Comparison of ENCODE assay signal across 13 mouse cellular contexts in genomic region chr17:13206491-13206890, GRCm38 (mm10). TPM values are rescaled to one million over a fixed set of nuclear protein-coding genes. Genes with fewer than 3 reads are reported as not detected.
DNase-seq lines count a peak whose midpoint lies in the region; ATAC-seq lines count a peak whose summit lies in the region.
"Had no signal": no experiment of that assay in that cellular context is flagged by ENCODE, and none has a peak within 500 bp of the region (broad histone marks: within the 10 kb centered on the region; RNA-seq: fewer than 3 reads in every experiment).

No protein-coding gene starts in this region.

- peaks cover 22% of the 10 kb centered on the region for H3K9me3 ChIP-seq in hindbrain, embryonic 11.5 days (ENCODE audit: control insufficient read depth, low read length)
- peaks cover 24% of the 10 kb centered on the region for H3K9me3 ChIP-seq in hindbrain, embryonic 16.5 days (ENCODE audit: control insufficient read depth, low read length)
- H3K9me3 ChIP-seq in embryonic facial prominence, embryonic 12.5 days = peaks cover 43% of the 10 kb centered on the region
- H3K9me3 ChIP-seq in embryonic facial prominence, embryonic 13.5 days = peaks cover 40% of the 10 kb centered on the region
- H3K9me3 ChIP-seq in limb, embryonic 11.5 days (ENCODE audit: control insufficient read depth, low read length) = peaks cover 28% of the 10 kb centered on the region

- 0 out of 2 replicates have a peak, but pooled peaks have one; percentile 26 for ATAC-seq in hindbrain, embryonic 11.5 days (ENCODE audit: low FRiP score)
- no peak for ATAC-seq in hindbrain, embryonic 16.5 days
- ATAC-seq in embryonic facial prominence, embryonic 12.5 days (ENCODE audit: insufficient number of reproducible peaks, insufficient read depth, low FRiP score, low TSS enrichment) = peak; percentile 42
- ATAC-seq in embryonic facial prominence, embryonic 13.5 days (ENCODE audit: insufficient number of reproducible peaks, insufficient read depth, low FRiP score, low TSS enrichment, low read depth) = peak; percentile 53; the same call in 1 of the 2 replicates
- ATAC-seq in limb, embryonic 11.5 days (ENCODE audit: insufficient number of reproducible peaks, low FRiP score, low TSS enrichment, low read depth) = peak; percentile 37; the same call in 1 of the 2 replicates

- WGBS in hindbrain, embryonic 11.5 days = 86% methylated on average over 2 of the region's 2 CpGs
- WGBS in hindbrain, embryonic 16.5 days = 90% methylated on average over 2 of the region's 2 CpGs
- WGBS in embryonic facial prominence, embryonic 12.5 days = 90% methylated on average over 2 of the region's 2 CpGs
- WGBS in embryonic facial prominence, embryonic 13.5 days = 77% methylated on average over 2 of the region's 2 CpGs
- 92% methylated on average over 2 of the region's 2 CpGs for WGBS in limb, embryonic 11.5 days

- no peaks in the 10 kb centered on the region for H3K36me3 ChIP-seq in hindbrain, embryonic 11.5 days (ENCODE audit: control insufficient read depth, insufficient read depth, low read length)
- H3K36me3 ChIP-seq in hindbrain, embryonic 16.5 days (ENCODE audit: control insufficient read depth, insufficient read depth, low read length) = no peaks in the 10 kb centered on the region
- no peaks in the 10 kb centered on the region for H3K36me3 ChIP-seq in embryonic facial prominence, embryonic 12.5 days
- no peaks in the 10 kb centered on the region for H3K36me3 ChIP-seq in embryonic facial prominence, embryonic 13.5 days
- H3K36me3 ChIP-seq in limb, embryonic 11.5 days (ENCODE audit: control insufficient read depth, insufficient read depth, low read length) = no peaks in the 10 kb centered on the region
- H3K36me3 ChIP-seq: lung, embryonic 15.5 days had no signal

- no peaks in the 10 kb centered on the region for H3K4me1 ChIP-seq in hindbrain, embryonic 11.5 days (replicated peaks; ENCODE audit: control insufficient read depth, insufficient read depth, low read length)
- no peaks in the 10 kb centered on the region for H3K4me1 ChIP-seq in hindbrain, embryonic 16.5 days (ENCODE audit: control insufficient read depth, insufficient read depth, low read depth, low read length)
- H3K4me1 ChIP-seq in embryonic facial prominence, embryonic 12.5 days = no peaks in the 10 kb centered on the region
- no peaks in the 10 kb centered on the region for H3K4me1 ChIP-seq in embryonic facial prominence, embryonic 13.5 days
- H3K4me1 ChIP-seq in limb, embryonic 11.5 days (ENCODE audit: control insufficient read depth, insufficient read depth, low read length) = no peaks in the 10 kb centered on the region
- H3K4me1 ChIP-seq: lung, embryonic 15.5 days had no signal

- H3K9ac ChIP-seq in hindbrain, embryonic 11.5 days (ENCODE audit: low read depth, low read length) = no peak overlapping the region
- no peak overlapping the region for H3K9ac ChIP-seq in hindbrain, embryonic 16.5 days (ENCODE audit: low read depth, low read length)
- H3K9ac ChIP-seq in embryonic facial prominence, embryonic 12.5 days = no peak overlapping the region
- H3K9ac ChIP-seq in embryonic facial prominence, embryonic 13.5 days = no peak overlapping the region
- no peak overlapping the region for H3K9ac ChIP-seq in limb, embryonic 11.5 days (ENCODE audit: low read length)
- H3K9ac ChIP-seq: lung, embryonic 15.5 days had no signal

- no peak overlapping the region for H3K4me3 ChIP-seq in hindbrain, embryonic 11.5 days (ENCODE audit: low read depth, low read length)
- no peak overlapping the region for H3K4me3 ChIP-seq in hindbrain, embryonic 16.5 days (ENCODE audit: low read length)
- no peak overlapping the region for H3K4me3 ChIP-seq in embryonic facial prominence, embryonic 12.5 days
- no peak overlapping the region for H3K4me3 ChIP-seq in embryonic facial prominence, embryonic 13.5 days
- no peak overlapping the region for H3K4me3 ChIP-seq in limb, embryonic 11.5 days (ENCODE audit: low read depth, low read length)
- H3K4me3 ChIP-seq: erythroblast, embryonic 14.5 days; lung, embryonic 15.5 days had no signal

- no peak overlapping the region for H3K4me2 ChIP-seq in hindbrain, embryonic 11.5 days (replicated peaks; ENCODE audit: low read depth, low read length)
- no peak overlapping the region for H3K4me2 ChIP-seq in hindbrain, embryonic 16.5 days (ENCODE audit: low read length)
- no peak overlapping the region for H3K4me2 ChIP-seq in embryonic facial prominence, embryonic 12.5 days (replicated peaks)
- H3K4me2 ChIP-seq in embryonic facial prominence, embryonic 13.5 days = no peak overlapping the region
- H3K4me2 ChIP-seq in limb, embryonic 11.5 days (ENCODE audit: low read depth, severe bottlenecking) = no peak overlapping the region
- H3K4me2 ChIP-seq: lung, embryonic 15.5 days had no signal

- no peaks in the 10 kb centered on the region for H3K27me3 ChIP-seq in hindbrain, embryonic 11.5 days (ENCODE audit: control insufficient read depth, insufficient read depth, low read length)
- H3K27me3 ChIP-seq in hindbrain, embryonic 16.5 days (replicated peaks; ENCODE audit: control insufficient read depth, insufficient read depth, low read length) = no peaks in the 10 kb centered on the region
- no peaks in the 10 kb centered on the region for H3K27me3 ChIP-seq in embryonic facial prominence, embryonic 12.5 days
- H3K27me3 ChIP-seq in embryonic facial prominence, embryonic 13.5 days = no peaks in the 10 kb centered on the region
- H3K27me3 ChIP-seq in limb, embryonic 11.5 days (ENCODE audit: control insufficient read depth, insufficient read depth, low read length) = no peaks in the 10 kb centered on the region
- H3K27me3 ChIP-seq: lung, embryonic 15.5 days had no signal

- DNase-seq in hindbrain, embryonic 11.5 days (ENCODE audit: low spot score) = no peak
- no peak for DNase-seq in limb, embryonic 11.5 days (ENCODE audit: low spot score)
- no peak for DNase-seq in Muller cell, postnatal 12 days (ENCODE audit: inconsistent ontology term)
- no peak for DNase-seq in testis, postnatal 14 days (ENCODE audit: low spot score)
- DNase-seq: adrenal gland, postnatal 10 days; cerebellum, postnatal 36 days; gastrocnemius, postnatal 25 days; right cerebral cortex, postnatal 4 days had no signal

- H3K27ac ChIP-seq in hindbrain, embryonic 11.5 days (ENCODE audit: low read depth, low read length) = no peak overlapping the region
- H3K27ac ChIP-seq in hindbrain, embryonic 16.5 days (ENCODE audit: low read depth, low read length) = no peak overlapping the region
- no peak overlapping the region for H3K27ac ChIP-seq in embryonic facial prominence, embryonic 12.5 days
- no peak overlapping the region for H3K27ac ChIP-seq in embryonic facial prominence, embryonic 13.5 days
- H3K27ac ChIP-seq in limb, embryonic 11.5 days (replicated peaks; ENCODE audit: low read depth, low read length) = no peak overlapping the region
- H3K27ac ChIP-seq: lung, embryonic 15.5 days had no signal

RNA-seq across cellular contexts. Expression of gene Smok2a, which starts 14.5 kb away (rescaled TPM):
- polyA plus RNA-seq in hindbrain, embryonic 11.5 days (2014; fragmentation: Nextera tagmentation; extraction: Ambion mirVana) = not detected in 2 replicates
- not detected in 2 replicates for polyA plus RNA-seq in hindbrain, embryonic 16.5 days (2015; fragmentation: Nextera tagmentation; extraction: Ambion mirVana)
- polyA plus RNA-seq in embryonic facial prominence, embryonic 12.5 days (2016; fragmentation: Nextera tagmentation; extraction: Ambion mirVana) = not detected in 2 replicates
- polyA plus RNA-seq in embryonic facial prominence, embryonic 13.5 days (2015; fragmentation: Nextera tagmentation; extraction: Ambion mirVana) = not detected in 2 replicates
- not detected in 2 replicates for polyA plus RNA-seq in limb, embryonic 11.5 days (2014; fragmentation: Nextera tagmentation; extraction: Ambion mirVana)
- polyA plus RNA-seq: erythroblast, embryonic 14.5 days; lung, embryonic 15.5 days had no signal

RNA-seq across cellular contexts. Expression of gene Smok2b, which starts 23.6 kb away (rescaled TPM):
- not detected in 2 replicates for polyA plus RNA-seq in hindbrain, embryonic 11.5 days (2014; fragmentation: Nextera tagmentation; extraction: Ambion mirVana)
- polyA plus RNA-seq in hindbrain, embryonic 16.5 days (2015; fragmentation: Nextera tagmentation; extraction: Ambion mirVana) = not detected in 2 replicates
- polyA plus RNA-seq in embryonic facial prominence, embryonic 12.5 days (2016; fragmentation: Nextera tagmentation; extraction: Ambion mirVana) = not detected in 2 replicates
- polyA plus RNA-seq in embryonic facial prominence, embryonic 13.5 days (2015; fragmentation: Nextera tagmentation; extraction: Ambion mirVana) = not detected in 2 replicates
- polyA plus RNA-seq in limb, embryonic 11.5 days (2014; fragmentation: Nextera tagmentation; extraction: Ambion mirVana) = not detected in 2 replicates
- polyA plus RNA-seq: erythroblast, embryonic 14.5 days; lung, embryonic 15.5 days had no signal
